Mouse (Mus musculus) stomach, postnatal 0 days (tissue): Measurements from ENCODE around the gene Rplp2. TPM values are rescaled to one million over a fixed set of nuclear protein-coding genes. Genes with fewer than 3 reads are reported as not detected.

ENCODE experiments used
- ATAC-seq: fragments of 200-750 bp; cut with Nextera tagmentation; 2 replicates; pipeline ENCODE4 v1.8.0; 2017; ENCODE audit not compliant: low FRiP score, low TSS enrichment
- DNase-seq: peaks from one replicate; pipeline ENCODE4 v3.0.0-alpha.2; 2016; ENCODE audit warnings: low spot score
- H3K27ac ChIP-seq: fragments of 300-500 bp; sonication (generic); replicated peaks from 2 replicates; pipeline ENCODE4 v1.5.1; 2014; ENCODE audit warnings: mild to moderate bottlenecking, control low read depth
- H3K27me3 ChIP-seq: fragments of 300-500 bp; sonication (generic); 2 replicates; pipeline ENCODE4 v1.6.1; 2014; ENCODE audit warnings: low read length; ENCODE audit not compliant: control insufficient read depth, insufficient read depth
- H3K36me3 ChIP-seq: fragments of 300-500 bp; sonication (generic); 2 replicates; pipeline ENCODE4 v1.6.1; 2014; ENCODE audit warnings: low read length, mixed read lengths; ENCODE audit not compliant: control insufficient read depth, insufficient read depth
- H3K4me1 ChIP-seq: fragments of 300-500 bp; sonication (generic); replicated peaks from 2 replicates; pipeline ENCODE4 v1.6.1; 2014; ENCODE audit warnings: antibody characterized with exemption; ENCODE audit not compliant: control insufficient read depth, insufficient read depth
- H3K4me2 ChIP-seq: fragments of 300-500 bp; sonication (generic); replicated peaks from 2 replicates; pipeline ENCODE4 v1.6.1; 2014; ENCODE audit warnings: low read depth, mild to moderate bottlenecking, control low read depth, moderate library complexity
- H3K4me3 ChIP-seq: fragments of 300-500 bp; sonication (generic); 2 replicates; pipeline ENCODE4 v1.5.1; 2014; ENCODE audit warnings: low read depth, low read length, control low read depth
- H3K9ac ChIP-seq: fragments of 300-500 bp; sonication (generic); 2 replicates; pipeline ENCODE4 v1.6.1; 2014; ENCODE audit warnings: mild to moderate bottlenecking, low read length, control low read depth, mixed read lengths
- H3K9me3 ChIP-seq: fragments of 300-500 bp; sonication (generic); 2 replicates; pipeline ENCODE4 v1.6.1; 2016; ENCODE audit warnings: low read length; ENCODE audit not compliant: control insufficient read depth
- CTCF ChIP-seq: IDR thresholded peaks from 2 replicates; pipeline ENCODE4 v1.5.1; 2016; ENCODE audit warnings: antibody characterized with exemption, low read depth, mild to moderate bottlenecking, moderate library complexity
- EP300 ChIP-seq: optimal IDR thresholded peaks from 2 replicates; pipeline ENCODE3; 2016; ENCODE audit warnings: antibody characterized with exemption
- WGBS: fragments of 180-500 bp; shearing (Covaris S2); extraction: QIAGEN DNeasy Blood & Tissue Kit; methylation state at CpG from one replicate; pipeline ENCODE4 v1.1.7; 2014; 5-methylcytosine and 5-hydroxymethylcytosine counted together
- polyA plus RNA-seq: library from polyadenylated mRNA; unstranded; fragments of >200 nt; fragmentation: Nextera tagmentation; extraction: Ambion mirVana; gene quantifications from 2 replicates; pipeline ENCODE4 v1.2.1, GENCODE M21; 2015

Gene Rplp2
- polyA plus RNA-seq, 1 experiment from 2014 or later: 1,334 TPM

GRCm38 (mm10) chr7:141461521-141462332, 14.6 kb downstream of the Rplp2 start:
- Histone ChIP-seq H3K27ac (peak overlapping the region; percentile 70; the same call in 1 of the 2 replicates), H3K9me3 (no peaks in the 10 kb centered on the region), H3K4me2 (peak overlapping the region; percentile 72), H3K9ac (peak overlapping the region; percentile 64), H3K36me3 (peaks cover 3% of the 10 kb centered on the region; the same call in 1 of the 2 replicates), H3K4me3 (peak overlapping the region; percentile 48), H3K27me3 (0 out of 2 replicates have a peak, but pooled peaks cover 2% of the 10 kb centered on the region), H3K4me1 (peaks cover 12% of the 10 kb centered on the region)
- ATAC-seq (0 out of 2 replicates have a peak, but pooled peaks have one; percentile 0), DNase-seq (peak; percentile 71)
- WGBS: 3% methylated on average over 56 of the region's 59 CpGs
- TF ChIP-seq CTCF: peak; percentile 47
- no peak for TF ChIP-seq EP300

GRCm38 (mm10) chr7:141462333-141462821, 15.2 kb downstream of the Rplp2 start:
- peak overlapping the region; percentile 72 for H3K4me2 ChIP-seq
- peak overlapping the region; percentile 48 for H3K4me3 ChIP-seq
- H3K36me3 ChIP-seq: peaks cover 3% of the 10 kb centered on the region; the same call in 1 of the 2 replicates
- no peak for TF ChIP-seq EP300
- no peak for TF ChIP-seq CTCF
- peaks cover 12% of the 10 kb centered on the region for H3K4me1 ChIP-seq
- WGBS: 22% methylated on average over 5 of the region's 5 CpGs
- DNase-seq (peak; percentile 66), ATAC-seq (no peak)
- H3K27ac ChIP-seq: peak overlapping the region; percentile 70; the same call in 1 of the 2 replicates
- 0 out of 2 replicates have a peak, but pooled peaks cover 2% of the 10 kb centered on the region for H3K27me3 ChIP-seq
- no peaks in the 10 kb centered on the region for H3K9me3 ChIP-seq
- peak overlapping the region; percentile 64 for H3K9ac ChIP-seq

DNA sequence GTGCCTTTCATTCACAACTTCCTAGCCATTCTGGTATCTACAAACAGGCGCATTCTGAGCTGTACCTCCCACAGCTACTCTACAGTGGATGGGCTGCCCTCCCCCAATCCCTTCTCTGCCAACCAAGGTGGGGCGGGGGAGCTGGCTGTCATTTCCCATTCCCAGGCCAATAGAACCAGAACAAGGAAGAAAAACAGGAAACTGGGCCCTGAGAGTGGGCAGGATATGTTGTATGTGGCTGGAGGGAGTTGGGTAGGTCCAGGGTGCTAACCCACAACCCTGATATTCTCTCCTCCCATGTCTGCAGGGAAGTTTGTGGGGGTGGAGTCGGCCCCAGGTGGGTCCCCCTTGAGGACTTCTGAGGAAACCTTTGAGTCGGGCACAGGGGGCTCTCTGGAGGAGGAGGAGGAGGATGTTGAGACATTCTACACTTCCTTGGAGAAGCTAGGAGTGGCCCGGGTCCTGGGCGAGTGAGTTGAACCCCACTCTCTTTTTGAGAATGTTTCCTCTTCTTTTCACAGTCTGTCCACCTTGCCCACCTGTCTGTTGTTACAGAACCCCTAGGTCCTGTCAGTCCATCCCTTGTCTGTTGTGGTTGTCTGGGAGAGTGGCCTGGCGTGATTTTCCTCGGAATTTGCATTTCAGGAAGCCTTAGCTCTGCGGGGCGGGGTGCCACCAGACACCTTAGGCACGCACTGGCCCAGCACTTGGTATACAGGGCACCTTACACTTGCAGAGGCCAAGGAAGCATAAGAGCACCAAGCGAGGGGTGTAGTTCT, 16.8 kb downstream of the Rplp2 start:
- H3K27ac ChIP-seq: peak overlapping the region; percentile 49; the same call in 1 of the 2 replicates
- TF ChIP-seq EP300: no peak
- no peak for TF ChIP-seq CTCF
- no peak overlapping the region for H3K4me3 ChIP-seq
- peak overlapping the region; percentile 27; the same call in 1 of the 2 replicates for H3K9ac ChIP-seq
- 0 out of 2 replicates have a peak, but pooled peaks cover 2% of the 10 kb centered on the region for H3K27me3 ChIP-seq
- DNase-seq: no peak
- peaks cover under 1% of the 10 kb centered on the region; the same call in 1 of the 2 replicates for H3K36me3 ChIP-seq
- peaks cover 19% of the 10 kb centered on the region for H3K4me1 ChIP-seq
- ATAC-seq: no peak
- WGBS: 51% methylated on average over 12 of the region's 12 CpGs
- peak overlapping the region; percentile 37 for H3K4me2 ChIP-seq
- no peaks in the 10 kb centered on the region for H3K9me3 ChIP-seq

DNA sequence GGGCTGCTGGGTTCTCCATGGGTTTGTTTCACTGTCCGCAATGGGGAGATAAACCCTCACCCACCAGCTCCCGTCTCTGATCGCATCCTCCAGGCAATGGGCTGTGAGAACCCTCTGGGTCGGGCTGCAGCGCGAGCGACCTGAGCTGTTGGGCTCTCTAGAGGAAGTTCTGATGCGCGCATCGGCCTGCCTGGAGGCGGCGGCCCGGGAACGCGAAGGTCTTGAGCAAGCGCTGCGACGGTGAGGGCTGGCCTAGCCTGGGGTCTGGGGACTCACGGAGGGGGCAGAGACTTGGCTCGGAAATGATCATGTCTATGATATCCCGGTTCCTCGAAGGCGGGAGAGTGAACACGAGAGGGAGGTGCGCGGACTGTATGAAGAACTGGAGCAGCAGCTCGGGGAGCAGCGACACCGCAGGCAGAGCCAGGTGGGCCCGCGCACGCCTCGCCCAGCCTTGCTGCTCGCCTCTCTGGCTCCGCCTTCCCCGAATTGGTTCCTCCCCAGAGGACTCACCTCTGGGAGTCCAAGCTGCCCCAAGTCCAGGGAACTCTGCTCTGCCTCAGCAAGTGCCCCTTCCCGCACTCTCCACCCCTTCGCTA, 17.5 kb downstream of the Rplp2 start:
- 0 out of 2 replicates have a peak, but pooled peaks cover 2% of the 10 kb centered on the region for H3K27me3 ChIP-seq
- H3K4me1 ChIP-seq: peaks cover 23% of the 10 kb centered on the region
- peak overlapping the region; percentile 47; the same call in 1 of the 2 replicates for H3K9ac ChIP-seq
- 0 out of 2 replicates have a peak, but pooled peaks cover 2% of the 10 kb centered on the region for H3K36me3 ChIP-seq
- no peaks in the 10 kb centered on the region for H3K9me3 ChIP-seq
- peak overlapping the region; percentile 37 for H3K4me2 ChIP-seq
- no peak for ATAC-seq
- peak; percentile 65 for DNase-seq
- peak overlapping the region; percentile 22 for H3K4me3 ChIP-seq
- WGBS: 21% methylated on average over 38 of the region's 38 CpGs
- peak overlapping the region; percentile 49; the same call in 1 of the 2 replicates for H3K27ac ChIP-seq
- no peak for TF ChIP-seq EP300
- no peak for TF ChIP-seq CTCF

GRCm38 (mm10) chr7:141465388-141466044, 18.3 kb downstream of the Rplp2 start:
- ATAC-seq: no peak
- no peak overlapping the region for H3K9ac ChIP-seq
- TF ChIP-seq EP300: no peak
- no peak for TF ChIP-seq CTCF
- no peaks in the 10 kb centered on the region for H3K9me3 ChIP-seq
- peak overlapping the region; percentile 17; the same call in 1 of the 2 replicates for H3K4me2 ChIP-seq
- H3K27ac ChIP-seq: no peak overlapping the region; the same call in 1 of the 2 replicates
- DNase-seq: no peak
- 0 out of 2 replicates have a peak, but pooled peaks cover 2% of the 10 kb centered on the region for H3K27me3 ChIP-seq
- peaks cover 24% of the 10 kb centered on the region for H3K4me1 ChIP-seq
- 45% methylated on average over 10 of the region's 10 CpGs for WGBS
- no peak overlapping the region for H3K4me3 ChIP-seq
- H3K36me3 ChIP-seq: peaks cover 9% of the 10 kb centered on the region
